Mouse (Mus musculus): ENCODE results near the gene Cdh22.

GRCm38 (mm10) chr2:165091433-165091965 is 143.2 kb downstream of the Cdh22 start:
- TF ChIP-seq POLR2A (IDR thresholded peaks at IDR 0.05; ENCODE audit: low read depth, low read length) (no peak), CTCF (conservative IDR thresholded peaks at IDR 0.05; ENCODE audit: insufficient read depth, insufficient read length, low read depth, low read length) (no peak)

Data from kidney, adult 2 months (tissue).